Mouse (Mus musculus) spleen, postnatal 36 days (tissue): ENCODE data around the gene Prdx5.

Experiments
- DNase-seq, 2 experiments: peaks; one replicate each; pipeline ENCODE4 v3.0.0; 2022; ENCODE audit warnings: low spot score in 2 of 2, mixed read lengths in 1 of 2

Prdx5 gene

DNA sequence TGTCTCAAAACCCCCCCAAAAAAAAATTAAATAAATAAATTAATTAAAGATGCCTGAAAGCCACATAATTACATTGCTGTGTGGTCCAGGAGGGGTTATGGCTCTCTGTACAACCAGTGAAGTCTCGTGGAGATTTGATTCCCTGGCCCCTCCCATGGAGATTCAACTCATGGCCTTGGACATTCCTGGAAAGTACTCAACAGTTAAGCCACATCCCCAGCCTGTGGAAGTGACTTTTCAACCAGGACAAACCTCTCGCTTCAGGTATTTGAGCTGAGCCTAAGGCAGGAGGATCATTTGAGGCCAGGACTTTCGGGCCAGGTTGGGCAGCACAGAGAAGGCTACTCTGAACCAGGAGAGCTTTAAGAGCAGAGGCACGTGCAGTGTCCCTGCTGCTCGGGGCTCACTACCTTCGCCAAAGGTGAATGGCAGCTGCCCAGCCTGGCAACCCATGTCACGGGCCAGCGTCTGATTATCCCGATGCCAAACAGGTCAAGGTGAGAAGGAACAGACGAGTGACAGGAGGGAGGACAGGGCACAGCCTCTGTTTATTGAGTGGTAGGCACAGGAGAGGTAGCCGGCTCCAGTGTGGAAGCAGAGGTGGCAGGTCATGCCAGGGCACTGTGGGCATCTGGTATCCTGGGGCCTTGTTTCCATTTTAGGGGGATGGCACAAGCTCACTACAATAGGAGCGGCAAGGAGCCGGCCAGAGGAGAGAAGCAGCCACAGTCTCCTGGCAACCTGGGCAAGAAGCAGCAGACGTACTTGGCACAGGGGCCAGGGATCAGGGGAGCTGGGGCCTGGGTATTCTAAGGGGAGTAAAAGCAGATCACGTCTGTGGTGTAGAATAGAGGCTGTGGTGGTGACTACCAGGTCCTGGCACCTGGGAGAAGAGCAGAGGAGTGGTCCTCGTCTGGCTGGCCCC, 27.9 kb upstream of the Prdx5 start:
- no peak for DNase-seq

DNA sequence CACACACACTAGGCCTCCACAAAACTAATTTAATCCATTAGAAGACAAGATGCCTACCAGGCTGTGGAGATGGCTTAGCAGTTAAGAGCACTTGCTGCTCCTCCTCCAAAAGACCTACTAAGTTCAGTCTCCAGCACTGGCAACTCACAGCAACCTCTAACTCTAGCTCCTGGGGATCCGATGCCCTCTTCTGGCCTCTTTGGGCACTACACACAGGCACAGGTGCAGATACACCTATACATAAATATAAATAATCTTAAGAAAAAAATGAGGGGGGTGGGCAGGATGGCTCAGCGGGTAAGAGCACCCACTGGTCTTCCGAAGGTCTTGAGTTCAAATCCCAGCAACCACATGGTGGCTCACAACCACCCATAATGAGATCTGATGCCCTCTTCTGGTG, 26.4 kb upstream of the Prdx5 start:
- DNase-seq: no peak

DNA sequence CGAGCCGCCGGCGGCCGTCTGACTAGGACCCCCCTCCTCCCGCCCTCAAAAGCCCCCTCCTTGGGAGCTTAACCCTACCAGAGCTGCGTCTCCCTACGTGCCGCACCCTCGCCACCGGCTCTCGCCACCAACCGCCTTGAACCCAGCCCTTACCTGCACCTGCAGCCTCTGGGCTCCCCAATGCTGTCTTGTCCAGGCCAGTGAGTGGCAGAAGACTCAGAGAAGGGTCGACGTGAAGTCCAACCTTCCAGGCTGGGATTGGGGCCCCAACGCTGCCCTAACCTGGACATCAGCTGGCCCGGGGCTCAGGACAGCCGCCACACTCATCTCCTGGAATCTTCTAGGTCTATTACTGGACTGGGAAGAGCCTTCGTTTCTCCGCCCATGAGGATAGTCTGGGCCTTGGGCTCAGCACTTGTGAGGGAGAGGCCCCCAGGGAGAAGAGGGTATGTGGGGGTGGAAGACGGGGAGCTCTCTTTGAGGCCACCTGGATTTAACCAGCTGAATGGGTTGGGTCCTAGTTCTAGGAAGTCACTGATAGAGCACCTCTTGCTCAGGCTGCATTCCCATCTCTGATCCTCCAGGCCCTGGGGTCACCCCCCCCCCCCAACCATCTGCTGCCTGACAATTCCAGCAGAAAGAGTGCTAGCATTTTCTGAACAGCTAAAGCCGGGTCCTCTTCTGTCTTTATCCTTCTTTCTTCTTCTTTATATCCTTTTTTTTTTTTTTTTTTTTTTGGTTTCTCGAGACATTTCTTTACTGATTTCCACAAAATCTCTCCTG, 24.5 kb upstream of the Prdx5 start, which contains the start of gene Kcnk4:
Gene Kcnk4, minus strand, starts transcription at position 321 of the 783 bp plus-strand sequence.
- DNase-seq: no peak

DNA sequence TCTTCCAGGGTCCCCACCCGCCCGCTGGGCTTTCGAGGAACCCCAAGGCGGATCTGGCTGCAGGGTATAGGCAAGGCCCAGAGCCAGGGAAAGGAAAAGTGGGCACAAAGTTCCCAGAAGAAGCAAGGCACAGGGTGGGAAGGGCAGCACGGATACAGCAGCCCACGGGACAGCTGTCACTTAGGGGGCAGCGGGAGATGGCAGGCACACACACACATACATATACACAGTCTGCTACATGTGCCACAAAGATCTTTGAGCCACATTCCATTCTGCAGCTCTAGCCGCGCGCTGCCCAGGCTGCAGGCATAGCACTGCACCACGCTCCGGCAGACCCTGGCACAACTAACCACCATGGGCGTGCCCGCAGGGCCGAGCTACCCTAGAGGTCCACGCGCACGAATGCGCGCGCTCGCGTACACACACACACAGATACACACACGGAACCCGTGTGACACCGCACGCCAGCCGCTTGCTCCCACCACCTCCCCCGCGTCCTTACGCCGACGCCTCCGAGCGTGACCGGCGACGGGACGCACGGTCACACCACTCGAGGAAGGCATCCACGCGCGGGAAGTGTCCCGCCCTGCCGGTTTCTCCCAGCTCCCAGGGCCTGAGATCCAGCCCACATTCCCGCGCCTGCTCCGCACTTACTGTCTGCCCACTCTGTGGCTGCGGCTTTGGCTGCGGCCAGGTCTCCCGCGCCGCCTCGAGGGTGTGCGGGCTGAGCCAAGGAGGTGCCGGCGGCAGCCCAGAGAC, 23.7 kb upstream of the Prdx5 start:
- no peak for DNase-seq

DNA sequence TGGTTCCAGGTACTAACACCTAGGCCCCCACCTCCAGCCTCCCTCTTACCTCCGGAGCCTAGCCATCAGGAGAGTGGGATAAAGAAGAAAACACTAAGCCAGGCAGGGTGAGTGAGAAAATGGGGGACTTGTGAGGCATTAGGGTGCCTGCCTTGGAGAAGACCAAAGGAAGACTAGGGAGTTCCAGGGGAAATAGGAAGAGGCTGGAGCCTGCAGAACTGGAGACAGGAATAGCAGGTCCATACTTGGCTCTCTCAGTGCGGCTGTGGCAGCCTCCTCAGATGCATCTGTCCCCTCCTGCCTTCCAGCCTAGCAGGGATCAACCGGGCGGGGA, 23.2 kb upstream of the Prdx5 start:
- no peak for DNase-seq

DNA sequence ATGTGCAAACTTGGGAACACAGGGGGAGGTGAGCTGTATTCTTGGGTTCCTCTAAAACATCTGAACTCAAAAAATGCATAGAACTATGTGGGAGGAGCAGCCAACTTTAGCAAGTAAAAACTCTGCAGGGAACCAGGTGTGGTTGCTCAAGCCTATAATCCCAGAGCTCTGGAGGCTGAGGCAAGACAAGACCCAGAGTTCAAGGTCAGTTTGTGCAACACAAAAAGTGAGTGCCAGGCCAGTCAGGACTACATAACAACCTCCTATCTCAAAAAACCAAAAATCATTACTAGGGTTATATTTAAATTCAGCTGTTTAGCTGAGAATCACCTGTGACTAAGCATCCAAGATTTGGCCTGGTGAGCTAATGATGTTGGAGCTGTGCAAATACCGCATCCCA, 22.1 kb upstream of the Prdx5 start:
- DNase-seq: no peak

DNA sequence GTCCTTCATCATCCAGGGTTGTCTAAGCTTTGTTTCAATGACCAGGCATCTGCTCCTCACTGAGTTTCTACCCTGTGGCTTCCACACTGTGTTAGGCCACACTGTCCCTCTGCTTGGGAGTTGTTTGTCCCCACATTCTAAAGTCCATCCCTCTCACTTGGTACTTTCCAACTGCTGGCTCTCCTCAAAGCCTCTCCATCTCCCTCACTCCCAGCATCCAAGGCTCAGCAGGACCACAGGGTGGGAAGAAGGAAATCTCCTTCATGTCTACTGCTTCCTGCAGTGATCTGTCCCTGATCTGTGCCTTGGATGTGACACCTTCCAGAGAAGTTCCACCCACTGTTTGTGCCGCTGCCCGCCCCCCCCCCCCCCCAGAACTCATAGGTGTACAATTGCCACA, 21.1 kb upstream of the Prdx5 start:
- no peak for DNase-seq

DNA sequence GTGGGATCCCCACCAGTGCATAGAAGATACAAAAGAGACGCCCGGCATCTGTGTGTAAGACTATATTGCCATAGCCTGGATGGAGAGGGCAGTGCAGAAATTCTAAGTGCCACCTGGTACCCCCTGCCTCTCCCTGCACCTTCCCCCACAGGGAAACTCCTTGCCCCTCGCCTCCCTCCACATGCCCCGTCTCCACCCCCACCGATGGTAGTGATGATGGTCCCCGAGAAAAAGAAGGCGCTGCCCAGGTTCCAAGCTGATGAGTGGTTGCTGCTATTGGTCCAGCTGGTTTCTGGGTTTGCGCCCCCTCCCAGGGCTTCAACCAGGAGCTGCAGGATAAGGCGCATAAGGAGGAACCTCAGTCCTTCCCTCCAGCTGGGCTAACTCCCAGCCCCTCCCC, 18.2 kb upstream of the Prdx5 start:
- no peak for DNase-seq

DNA sequence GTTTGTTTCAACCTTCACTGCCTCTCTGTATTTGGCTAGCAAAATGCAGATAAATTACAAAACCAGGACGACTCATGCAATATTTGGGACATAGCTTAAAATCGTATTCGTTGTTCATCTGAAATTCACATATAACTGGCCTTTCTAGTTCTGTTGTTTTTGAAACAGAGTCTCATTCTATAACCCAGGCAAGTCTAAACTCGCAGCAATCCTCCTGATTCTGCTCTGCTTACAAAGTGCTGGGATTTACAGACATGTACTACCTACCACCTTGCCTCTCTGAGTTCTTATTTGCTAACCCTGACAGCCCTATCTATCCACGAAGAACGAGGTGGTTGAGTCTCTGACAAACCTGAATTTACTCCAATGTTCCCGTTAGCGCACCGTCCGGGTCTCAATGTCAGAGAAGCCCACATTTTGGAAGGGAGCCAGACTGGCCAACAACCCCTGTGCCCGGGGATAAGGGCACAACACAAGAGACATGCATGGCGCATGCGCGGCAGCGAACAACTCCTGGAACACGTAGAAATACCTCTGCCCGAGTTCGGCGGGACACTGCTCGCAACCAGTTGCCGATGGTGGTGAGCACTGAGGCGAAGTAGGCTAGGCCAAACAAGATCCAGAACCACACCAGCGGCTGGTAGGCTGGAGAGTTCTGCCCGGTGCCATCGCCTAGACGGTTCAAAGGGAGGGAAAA, 16.8 kb upstream of the Prdx5 start:
- no peak for DNase-seq

DNA sequence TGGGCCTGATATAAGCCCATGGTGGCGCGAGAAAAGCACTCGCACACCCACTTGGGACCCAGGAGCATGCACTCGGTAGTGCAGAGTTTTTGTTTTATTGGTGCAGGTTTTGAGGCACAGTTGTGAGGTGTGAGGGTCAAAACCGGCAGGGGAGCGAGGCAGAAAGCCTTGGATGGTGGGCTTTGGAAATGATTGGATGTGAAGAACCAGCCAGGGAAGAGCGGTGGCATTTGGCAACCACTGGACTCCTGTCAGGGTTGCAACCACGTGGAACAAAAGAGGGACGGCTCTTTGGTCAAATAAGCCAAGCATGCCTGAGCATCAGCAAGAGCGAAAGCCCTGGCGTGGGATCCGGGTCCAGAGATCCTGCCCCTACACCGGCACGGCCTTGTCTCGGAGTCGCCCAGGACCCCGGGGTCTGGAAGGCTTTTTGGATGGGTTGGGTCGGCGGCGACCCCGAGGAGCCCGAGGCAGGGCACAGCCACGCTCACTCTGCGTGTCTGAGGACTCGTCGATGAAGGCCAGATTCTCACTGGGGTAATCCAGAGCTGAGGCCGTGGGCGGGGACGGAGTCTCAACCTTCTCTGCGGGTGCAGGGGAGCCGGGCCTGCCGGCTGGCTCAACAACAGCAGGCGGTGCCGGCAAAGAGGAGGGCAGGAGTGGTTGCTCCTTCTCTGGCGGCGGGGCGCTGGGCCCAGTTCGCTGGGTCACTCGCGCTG, 15.9 kb upstream of the Prdx5 start:
- DNase-seq: no peak

DNA sequence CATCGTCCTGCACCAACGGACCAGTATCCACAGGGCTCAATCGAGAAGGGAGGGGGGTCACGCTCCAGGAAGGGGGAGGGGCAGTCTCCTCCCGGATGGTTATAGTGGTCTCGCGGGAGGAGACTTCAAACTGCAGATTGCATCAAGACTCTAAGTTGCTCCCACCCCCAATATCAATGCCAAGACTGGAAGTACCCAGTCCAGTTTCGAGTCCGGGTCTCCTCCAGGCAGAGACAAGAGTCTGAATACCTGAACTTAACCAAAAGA, 15.3 kb upstream of the Prdx5 start, which contains the start of gene Catsperz:
Gene Catsperz, minus strand, starts transcription at position 74 of the 267 bp plus-strand sequence.
- DNase-seq: no peak

DNA sequence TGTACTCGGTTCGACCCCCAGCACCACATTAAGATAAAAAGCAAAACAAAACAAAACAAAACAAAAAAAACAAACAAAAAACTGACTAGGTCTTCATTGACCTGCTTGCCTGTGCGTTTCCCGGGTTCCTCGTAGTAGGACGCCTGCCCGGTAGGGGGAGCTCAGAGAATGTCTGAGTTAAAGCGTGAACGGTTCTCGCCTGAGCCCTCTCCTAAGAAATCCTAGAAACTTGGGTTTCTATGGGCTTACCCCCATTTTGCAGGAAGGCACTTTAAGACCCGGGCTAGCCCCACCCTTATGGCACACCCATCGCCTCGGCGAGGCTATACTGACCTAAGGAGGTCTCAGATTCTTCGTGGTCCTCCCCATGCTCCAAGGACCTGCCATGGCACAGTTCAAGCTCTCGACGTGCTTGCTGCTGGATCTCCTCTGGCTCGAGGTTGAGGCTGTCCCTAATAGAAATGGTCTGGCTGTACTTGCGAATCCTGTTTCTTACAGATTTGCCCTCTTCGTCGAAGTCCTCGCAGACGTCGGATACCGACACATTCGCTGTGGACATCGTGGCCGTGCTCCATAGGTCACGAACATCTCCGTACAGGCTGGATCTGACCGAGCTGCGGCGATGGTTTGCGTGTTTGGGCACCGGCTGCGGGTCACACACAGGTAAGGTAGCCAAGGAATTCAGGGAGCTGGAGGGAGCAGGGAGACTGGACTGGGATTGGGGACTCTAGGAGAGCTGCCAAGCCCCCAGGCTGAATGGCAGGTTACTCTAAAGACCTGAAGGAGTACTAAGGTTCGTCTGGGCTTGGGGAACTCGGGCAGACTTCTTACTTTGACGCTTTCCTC, 14.8 kb upstream of the Prdx5 start:
- peak; percentile 68 to 79 for DNase-seq

DNA sequence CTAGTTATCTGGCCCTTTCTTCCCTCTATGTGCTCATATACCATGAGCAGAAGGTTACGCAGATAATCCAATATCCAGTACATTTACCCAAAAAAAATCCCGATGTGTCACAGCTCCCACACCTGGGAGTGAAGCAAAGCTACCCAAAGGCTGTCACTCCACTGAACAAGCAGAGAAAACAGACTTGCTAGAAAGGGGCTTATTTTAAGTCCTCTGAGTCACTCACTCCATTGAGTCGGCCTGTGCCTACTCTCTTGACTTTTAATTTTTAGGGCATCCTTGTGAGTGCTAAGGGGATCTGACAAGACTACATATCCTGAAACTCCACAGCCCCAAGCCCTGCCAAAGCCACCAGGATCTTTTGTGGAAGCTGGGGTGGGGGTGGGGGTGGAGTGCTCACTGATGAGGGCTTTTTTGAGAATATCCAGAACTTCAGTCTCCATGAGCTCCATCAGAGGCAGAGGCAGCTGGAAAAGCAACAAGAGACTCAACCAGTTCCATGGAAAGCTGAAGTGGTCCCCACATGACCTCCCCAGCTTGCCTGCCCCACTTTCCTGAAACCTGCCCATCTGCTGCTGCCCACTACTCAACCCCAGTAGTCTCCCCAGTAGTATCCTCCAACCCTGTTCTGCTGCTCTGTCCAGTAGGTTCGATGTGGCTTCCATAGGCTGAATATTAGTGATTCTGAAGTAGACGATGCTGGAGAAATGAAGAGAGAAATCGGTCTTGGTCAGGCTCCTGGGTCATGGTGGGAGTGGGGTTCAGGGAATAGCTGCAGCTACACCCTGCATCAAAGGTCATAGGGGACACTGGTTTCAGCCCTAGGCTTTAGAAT, 13.2 kb upstream of the Prdx5 start:
- no peak for DNase-seq

DNA sequence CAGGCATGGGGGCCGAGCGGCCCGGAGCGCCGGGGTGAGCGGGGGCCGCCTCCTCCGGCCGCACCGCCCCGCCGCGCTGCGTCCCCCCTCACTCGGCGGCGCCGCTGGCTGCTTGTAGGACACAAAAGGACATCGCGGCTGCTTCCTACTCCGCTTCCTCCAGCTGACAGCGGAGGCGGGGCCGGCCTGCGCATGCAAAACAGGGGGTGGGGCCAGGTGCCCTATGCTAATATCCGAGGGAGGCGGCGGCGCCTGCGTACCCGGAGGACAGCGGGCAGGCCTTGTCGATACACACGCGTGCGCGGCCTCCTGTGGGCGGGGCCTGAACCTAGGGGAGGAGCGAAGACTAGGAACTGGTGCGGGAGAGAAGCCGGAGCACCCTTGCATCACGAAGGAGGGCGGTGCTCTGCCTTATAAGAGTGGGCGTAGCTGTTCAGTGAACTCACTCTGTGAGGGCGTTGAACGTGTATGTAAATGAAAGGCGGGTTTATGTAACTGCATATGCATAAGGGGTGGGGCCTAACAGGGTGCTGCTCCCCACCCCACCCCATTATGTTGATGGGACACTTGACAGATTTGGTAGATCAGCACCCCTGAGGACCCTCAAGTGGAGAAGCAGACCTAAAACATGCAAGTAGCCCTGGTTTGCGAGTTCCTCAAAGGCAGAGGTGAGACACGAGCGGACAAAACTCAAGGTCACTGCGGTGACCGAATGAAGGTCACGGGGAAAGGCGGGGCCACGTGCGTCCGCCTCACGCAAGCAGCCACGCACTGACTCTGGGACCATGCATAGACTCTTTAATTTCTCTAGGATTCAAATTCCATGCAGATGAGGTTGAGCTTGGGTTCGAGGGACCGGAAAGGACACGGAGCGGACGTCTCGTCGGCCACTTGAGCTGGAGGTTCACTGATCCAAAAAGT, 12.0 kb upstream of the Prdx5 start, which contains the start of gene Esrra:
Gene Esrra, minus strand, starts transcription at position 167 of the 921 bp plus-strand sequence.
- peak; percentile 100 for DNase-seq

DNA sequence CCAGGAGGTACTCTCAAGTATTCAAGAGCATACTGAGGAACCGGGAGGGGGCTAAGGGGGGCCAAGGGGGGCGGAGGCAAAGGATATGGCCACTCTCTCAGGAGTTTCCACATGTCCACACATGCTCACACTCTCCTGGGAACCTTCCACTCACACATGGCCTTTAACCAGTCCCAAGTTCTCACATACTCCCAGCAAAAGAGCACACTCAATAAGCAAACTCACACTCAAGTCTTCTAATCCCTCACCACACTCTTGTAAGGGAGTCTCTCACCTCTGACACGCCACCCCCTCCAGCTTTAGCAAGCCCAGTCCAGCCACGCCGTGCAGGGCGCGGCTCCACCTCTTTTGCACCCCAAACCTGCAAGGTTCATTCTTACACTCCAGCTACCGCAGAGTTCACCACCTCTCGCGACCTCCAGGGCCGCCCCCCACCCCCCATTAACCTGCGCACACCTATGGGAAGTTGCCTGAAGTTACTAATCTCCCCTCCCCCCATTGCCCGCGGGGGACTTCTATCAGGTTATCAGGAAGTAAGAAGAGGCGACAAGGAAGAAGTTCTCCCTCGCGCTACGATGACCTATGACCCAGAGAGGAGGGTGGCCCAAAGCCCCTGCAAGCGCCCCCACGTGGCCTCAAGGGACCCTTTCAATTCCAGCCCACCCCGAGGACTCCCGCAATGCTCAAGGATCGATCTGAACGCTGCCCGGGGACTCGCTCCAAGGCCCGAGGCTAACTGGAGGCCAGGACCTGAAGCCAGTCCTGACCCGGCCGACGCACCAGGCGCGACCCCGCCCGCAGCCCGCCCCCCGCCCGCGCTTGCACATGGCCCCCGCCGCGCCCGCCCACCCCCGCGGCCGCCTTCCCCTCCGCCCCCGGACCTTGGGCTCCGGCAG, 11.1 kb upstream of the Prdx5 start:
- DNase-seq: peak; percentile 68 to 76

DNA sequence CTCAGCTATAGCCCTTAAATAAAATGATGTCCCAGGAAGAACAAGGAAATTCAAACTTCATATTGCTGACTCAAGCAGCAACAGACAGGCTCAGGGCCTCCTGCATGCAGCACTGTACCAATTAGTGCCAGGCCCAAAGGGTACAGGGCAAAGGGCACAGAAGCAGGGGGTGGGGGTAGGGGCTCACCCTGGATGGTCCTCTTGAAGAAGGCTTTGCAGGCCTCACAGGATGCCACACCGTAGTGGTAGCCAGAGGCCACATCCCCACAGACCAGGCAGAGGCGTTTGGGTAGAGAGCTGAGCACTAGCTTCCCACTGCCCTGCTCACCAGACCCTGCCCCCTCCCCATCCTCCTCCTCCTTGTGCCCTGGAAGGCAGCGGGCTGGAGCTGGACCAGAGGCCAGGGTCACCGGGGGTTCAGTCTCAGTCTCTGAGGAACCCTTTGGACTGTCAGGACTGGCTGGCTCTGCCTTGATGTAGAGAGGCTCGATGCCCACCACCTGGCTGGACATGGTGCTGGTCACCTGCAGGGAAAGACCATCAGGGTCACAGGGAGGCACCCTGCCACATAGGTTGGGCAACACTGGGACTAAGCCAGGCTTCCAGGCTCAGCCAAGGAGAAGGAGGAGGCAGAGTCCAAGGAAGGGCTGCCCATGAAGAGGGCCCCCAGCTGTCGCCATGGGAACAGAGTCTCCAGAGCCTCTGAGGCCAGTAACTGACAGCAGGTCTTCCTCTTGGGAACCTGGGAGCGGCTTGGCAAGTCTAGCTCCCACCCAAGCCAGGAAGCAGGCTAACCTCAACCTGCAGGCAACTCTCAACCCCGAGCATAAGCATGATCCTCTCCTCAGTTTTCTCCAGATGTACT, 10.2 kb upstream of the Prdx5 start:
- DNase-seq: no peak
